Mouse (Mus musculus) kidney, adult 11 months (tissue): Measurements from ENCODE around the gene Jph4.

Experiments used
- DNase-seq: peaks from one replicate; pipeline ENCODE4 v3.0.0; 2022

The Jph4 gene

GRCm38 (mm10) chr14:55063117-55063516 lies 53.6 kb downstream of the Jph4 start:
- DNase-seq, result no peak

- no peak for DNase-seq
Observed at GRCm38 (mm10) chr14:55062626-55063025, 54.1 kb downstream of the Jph4 start.

GRCm38 (mm10) chr14:55061845-55062244 lies 54.9 kb downstream of the Jph4 start:
- DNase-seq, result no peak

- DNase-seq, result peak; percentile 62
Observed at GRCm38 (mm10) chr14:55059931-55060330, 56.8 kb downstream of the Jph4 start.

GRCm38 (mm10) chr14:55059009-55059408 lies 57.7 kb downstream of the Jph4 start:
- no peak for DNase-seq
